7 mouse cellular contexts compared by ENCODE assay signal in the genomic region with DNA sequence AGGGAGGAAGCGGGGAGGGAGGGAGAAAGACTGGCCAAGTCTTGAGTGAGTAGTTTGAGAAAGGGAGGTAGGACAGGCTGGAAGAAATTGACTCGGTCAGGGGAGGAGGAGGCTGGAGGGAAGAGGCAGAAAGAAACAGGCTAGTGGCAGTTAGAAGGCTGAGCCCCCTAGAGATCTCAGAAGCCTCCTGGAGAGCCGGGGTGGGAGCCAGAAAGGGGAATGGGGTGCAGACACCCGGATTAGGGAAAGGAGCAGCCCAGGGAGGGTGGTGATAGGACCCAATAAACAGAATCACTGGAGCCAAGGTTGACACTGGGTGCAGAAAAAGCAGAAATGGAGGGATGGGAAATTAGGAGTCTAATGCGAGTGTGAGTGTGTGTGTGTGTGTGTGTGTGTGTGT. TPM values are rescaled to one million over a fixed set of nuclear protein-coding genes. Genes with fewer than 3 reads are reported as not detected.
DNase-seq lines count a peak whose midpoint lies in the region; ATAC-seq and TF ChIP-seq lines count a peak whose summit lies in the region.

No protein-coding gene starts in this region.

- WGBS in hindbrain, embryonic 10.5 days, result 22% methylated on average over 5 of the region's 5 CpGs
- WGBS in hindbrain, embryonic 11.5 days, result 24% methylated on average over 5 of the region's 5 CpGs
- WGBS in forebrain, embryonic 13.5 days, result 25% methylated on average over 5 of the region's 5 CpGs
- 9% methylated on average over 5 of the region's 5 CpGs for WGBS in limb, embryonic 15.5 days

- no peak overlapping the region for H3K4me2 ChIP-seq in hindbrain, embryonic 11.5 days (replicated peaks; ENCODE audit: low read depth, low read length)
- H3K4me2 ChIP-seq in forebrain, embryonic 13.5 days, result no peak overlapping the region; the same call in 1 of the 2 replicates
- H3K4me2 ChIP-seq in limb, embryonic 15.5 days, result peak overlapping the region; percentile 93

- H3K9me3 ChIP-seq in hindbrain, embryonic 10.5 days, result no peaks in the 10 kb centered on the region
- H3K9me3 ChIP-seq in hindbrain, embryonic 11.5 days (ENCODE audit: control insufficient read depth, low read length), result no peaks in the 10 kb centered on the region
- H3K9me3 ChIP-seq in forebrain, embryonic 13.5 days (replicated peaks), result no peaks in the 10 kb centered on the region
- no peaks in the 10 kb centered on the region for H3K9me3 ChIP-seq in limb, embryonic 15.5 days

- peak overlapping the region; percentile 54 for H3K4me3 ChIP-seq in hindbrain, embryonic 10.5 days
- no peak overlapping the region; the same call in 1 of the 2 replicates for H3K4me3 ChIP-seq in hindbrain, embryonic 11.5 days (ENCODE audit: low read depth, low read length)
- H3K4me3 ChIP-seq in cortical plate, adult 2 months (ENCODE audit: insufficient read depth, low read length), result peak overlapping the region; percentile 34
- 0 out of 2 replicates have a peak overlapping the region, but pooled peaks have one; percentile 38 for H3K4me3 ChIP-seq in forebrain, embryonic 13.5 days
- H3K4me3 ChIP-seq in limb, embryonic 15.5 days, result peak overlapping the region; percentile 50

- no peak overlapping the region for H3K27ac ChIP-seq in hindbrain, embryonic 10.5 days
- no peak overlapping the region for H3K27ac ChIP-seq in hindbrain, embryonic 11.5 days (ENCODE audit: low read depth, low read length)
- H3K27ac ChIP-seq in cortical plate, adult 2 months (ENCODE audit: insufficient read depth, low read length), result peak overlapping the region; percentile 17; the same call in 1 of the 2 replicates
- no peak overlapping the region for H3K27ac ChIP-seq in forebrain, embryonic 13.5 days
- H3K27ac ChIP-seq in limb, embryonic 15.5 days, result no peak overlapping the region; the same call in 1 of the 2 replicates

- no peak for DNase-seq in hindbrain, embryonic 10.5 days (ENCODE audit: low spot score)
- no peak for DNase-seq in hindbrain, embryonic 11.5 days (ENCODE audit: low spot score)
- no peak for DNase-seq in ovary, postnatal 36 days (ENCODE audit: low spot score)

- peaks cover 41% of the 10 kb centered on the region for H3K4me1 ChIP-seq in hindbrain, embryonic 10.5 days (replicated peaks)
- H3K4me1 ChIP-seq in hindbrain, embryonic 11.5 days (replicated peaks; ENCODE audit: control insufficient read depth, insufficient read depth, low read length), result peaks cover 3% of the 10 kb centered on the region; the same call in 1 of the 2 replicates
- H3K4me1 ChIP-seq in cortical plate, adult 2 months (ENCODE audit: control insufficient read depth, insufficient read depth, low read length), result 0 out of 2 replicates have a peak, but pooled peaks cover 2% of the 10 kb centered on the region
- H3K4me1 ChIP-seq in forebrain, embryonic 13.5 days, result peaks cover 20% of the 10 kb centered on the region; the same call in 1 of the 2 replicates
- peaks cover 31% of the 10 kb centered on the region for H3K4me1 ChIP-seq in limb, embryonic 15.5 days

- H3K27me3 ChIP-seq in hindbrain, embryonic 10.5 days (ENCODE audit: insufficient read depth, poor library complexity, severe bottlenecking), result peaks cover 72% of the 10 kb centered on the region
- H3K27me3 ChIP-seq in hindbrain, embryonic 11.5 days (ENCODE audit: control insufficient read depth, insufficient read depth, low read length), result peaks cover 37% of the 10 kb centered on the region
- peaks cover 61% of the 10 kb centered on the region for H3K27me3 ChIP-seq in forebrain, embryonic 13.5 days
- peaks cover 64% of the 10 kb centered on the region for H3K27me3 ChIP-seq in limb, embryonic 15.5 days

- no peak for ATAC-seq in hindbrain, embryonic 11.5 days (ENCODE audit: low FRiP score)
- no peak for ATAC-seq in forebrain, embryonic 13.5 days
- ATAC-seq in limb, embryonic 15.5 days (ENCODE audit: insufficient number of reproducible peaks, low FRiP score, low TSS enrichment, low read depth), result no peak
- ATAC-seq in granulocyte monocyte progenitor cell, adult 5-6 weeks (replicated peaks; ENCODE audit: poor library complexity, severe bottlenecking), result no peak

- peaks cover 5% of the 10 kb centered on the region for H3K36me3 ChIP-seq in hindbrain, embryonic 10.5 days
- H3K36me3 ChIP-seq in hindbrain, embryonic 11.5 days (ENCODE audit: control insufficient read depth, insufficient read depth, low read length), result no peaks in the 10 kb centered on the region
- peaks cover 1% of the 10 kb centered on the region for H3K36me3 ChIP-seq in forebrain, embryonic 13.5 days (ENCODE audit: poor library complexity, severe bottlenecking)
- peaks cover 6% of the 10 kb centered on the region for H3K36me3 ChIP-seq in limb, embryonic 15.5 days

- TF ChIP-seq POLR2A in cortical plate, adult 2 months (IDR thresholded peaks at IDR 0.05; ENCODE audit: extremely low read depth, insufficient read depth, low read length), result no peak

- no peak overlapping the region for H3K9ac ChIP-seq in hindbrain, embryonic 11.5 days (ENCODE audit: low read depth, low read length)
- H3K9ac ChIP-seq in forebrain, embryonic 13.5 days, result no peak overlapping the region
- H3K9ac ChIP-seq in limb, embryonic 15.5 days, result no peak overlapping the region

- no peak for TF ChIP-seq CTCF in cortical plate, adult 2 months (IDR thresholded peaks at IDR 0.05; ENCODE audit: extremely low read depth, insufficient read depth, low read length)

RNA-seq across cellular contexts. Expression of a gene that starts 1.0 kb away (rescaled TPM):
- polyA plus RNA-seq in hindbrain, embryonic 10.5 days (2016; fragmentation: Nextera tagmentation; extraction: Ambion mirVana), result 1.2 and 1.5 TPM in 2 replicates
- 0.34 and 1.4 TPM in 2 replicates for polyA plus RNA-seq in hindbrain, embryonic 11.5 days (2014; fragmentation: Nextera tagmentation; extraction: Ambion mirVana)
- polyA plus RNA-seq in cortical plate, adult 2 months (2012; rRNA removed), result 13.6 and 13.8 TPM in 2 replicates
- polyA plus RNA-seq in forebrain, embryonic 13.5 days (2015; fragmentation: Nextera tagmentation; extraction: Ambion mirVana), result 0.21 and 0.83 TPM in 2 replicates
- 6.8 and 9.1 TPM in 2 replicates for polyA plus RNA-seq in limb, embryonic 15.5 days (2015; fragmentation: Nextera tagmentation; extraction: Ambion mirVana)
- not detected in 2 replicates for total RNA-seq in granulocyte monocyte progenitor cell, adult 5-6 weeks (2014; fragmentation: Nextera tagmentation)
- not detected in 2 replicates for total RNA-seq in granulocyte monocyte progenitor cell, adult 5-6 weeks (2017)

RNA-seq across cellular contexts. Expression of a gene that starts 7.8 kb away (rescaled TPM):
- 162 and 178 TPM in 2 replicates for polyA plus RNA-seq in hindbrain, embryonic 10.5 days (2016; fragmentation: Nextera tagmentation; extraction: Ambion mirVana)
- 161 and 165 TPM in 2 replicates for polyA plus RNA-seq in hindbrain, embryonic 11.5 days (2014; fragmentation: Nextera tagmentation; extraction: Ambion mirVana)
- polyA plus RNA-seq in cortical plate, adult 2 months (2012; rRNA removed), result 184 and 193 TPM in 2 replicates
- polyA plus RNA-seq in forebrain, embryonic 13.5 days (2015; fragmentation: Nextera tagmentation; extraction: Ambion mirVana), result 161 and 162 TPM in 2 replicates
- polyA plus RNA-seq in limb, embryonic 15.5 days (2015; fragmentation: Nextera tagmentation; extraction: Ambion mirVana), result 106 and 112 TPM in 2 replicates
- total RNA-seq in granulocyte monocyte progenitor cell, adult 5-6 weeks (2014; fragmentation: Nextera tagmentation), result 81.0 and 96.9 TPM in 2 replicates
- 91.6 and 110 TPM in 2 replicates for total RNA-seq in granulocyte monocyte progenitor cell, adult 5-6 weeks (2017)

RNA-seq across cellular contexts. Expression of a gene that starts 14.7 kb away (rescaled TPM):
- 91.6 and 95.3 TPM in 2 replicates for polyA plus RNA-seq in hindbrain, embryonic 10.5 days (2016; fragmentation: Nextera tagmentation; extraction: Ambion mirVana)
- polyA plus RNA-seq in hindbrain, embryonic 11.5 days (2014; fragmentation: Nextera tagmentation; extraction: Ambion mirVana), result 82.8 and 86.9 TPM in 2 replicates
- 36.9 and 37.2 TPM in 2 replicates for polyA plus RNA-seq in cortical plate, adult 2 months (2012; rRNA removed)
- polyA plus RNA-seq in forebrain, embryonic 13.5 days (2015; fragmentation: Nextera tagmentation; extraction: Ambion mirVana), result 92.3 and 95.3 TPM in 2 replicates
- polyA plus RNA-seq in limb, embryonic 15.5 days (2015; fragmentation: Nextera tagmentation; extraction: Ambion mirVana), result 83.5 and 97.9 TPM in 2 replicates
- total RNA-seq in granulocyte monocyte progenitor cell, adult 5-6 weeks (2014; fragmentation: Nextera tagmentation), result 81.6 and 134 TPM in 2 replicates
- total RNA-seq in granulocyte monocyte progenitor cell, adult 5-6 weeks (2017), result 25.6 and 35.4 TPM in 2 replicates

RNA-seq across cellular contexts. Expression of a gene that starts 14.7 kb away (rescaled TPM):
- 8.6 and 9.6 TPM in 2 replicates for polyA plus RNA-seq in hindbrain, embryonic 10.5 days (2016; fragmentation: Nextera tagmentation; extraction: Ambion mirVana)
- polyA plus RNA-seq in hindbrain, embryonic 11.5 days (2014; fragmentation: Nextera tagmentation; extraction: Ambion mirVana), result 9.6 and 9.8 TPM in 2 replicates
- polyA plus RNA-seq in cortical plate, adult 2 months (2012; rRNA removed), result 5.4 and 7.1 TPM in 2 replicates
- 6.0 and 6.9 TPM in 2 replicates for polyA plus RNA-seq in forebrain, embryonic 13.5 days (2015; fragmentation: Nextera tagmentation; extraction: Ambion mirVana)
- 5.5 and 5.9 TPM in 2 replicates for polyA plus RNA-seq in limb, embryonic 15.5 days (2015; fragmentation: Nextera tagmentation; extraction: Ambion mirVana)
- total RNA-seq in granulocyte monocyte progenitor cell, adult 5-6 weeks (2014; fragmentation: Nextera tagmentation), result 1.1 and 5.5 TPM in 2 replicates
- total RNA-seq in granulocyte monocyte progenitor cell, adult 5-6 weeks (2017), result 9.1 and 11.2 TPM in 2 replicates

RNA-seq across cellular contexts. Expression of a gene that starts 37.3 kb away (rescaled TPM):
- polyA plus RNA-seq in hindbrain, embryonic 10.5 days (2016; fragmentation: Nextera tagmentation; extraction: Ambion mirVana), result not detected in 2 replicates
- not detected in 2 replicates for polyA plus RNA-seq in hindbrain, embryonic 11.5 days (2014; fragmentation: Nextera tagmentation; extraction: Ambion mirVana)
- 0.85 and 1.0 TPM in 2 replicates for polyA plus RNA-seq in cortical plate, adult 2 months (2012; rRNA removed)
- polyA plus RNA-seq in forebrain, embryonic 13.5 days (2015; fragmentation: Nextera tagmentation; extraction: Ambion mirVana), result 0.48 TPM in 1 of 2 replicates, not detected in the other
- polyA plus RNA-seq in limb, embryonic 15.5 days (2015; fragmentation: Nextera tagmentation; extraction: Ambion mirVana), result 0.18 and 0.21 TPM in 2 replicates
- not detected in 2 replicates for total RNA-seq in granulocyte monocyte progenitor cell, adult 5-6 weeks (2014; fragmentation: Nextera tagmentation)
- total RNA-seq in granulocyte monocyte progenitor cell, adult 5-6 weeks (2017), result not detected in 2 replicates
